Mouse (Mus musculus): Measurements from ENCODE around the gene Rab14. TPM values are rescaled to one million over a fixed set of nuclear protein-coding genes. Genes with fewer than 3 reads are reported as not detected.

Gene Rab14
- total RNA-seq, 1 experiment from 2014 or later, result 239 TPM

- no peak for DNase-seq
These were observed 46.9 kb downstream of the Rab14 start for GRCm38 (mm10) chr2:35153844-35154554.

GRCm38 (mm10) chr2:35153179-35153578 is 47.7 kb downstream of the Rab14 start:
- no peak for DNase-seq

GRCm38 (mm10) chr2:35151303-35151882 is 49.5 kb downstream of the Rab14 start:
- DNase-seq, result no peak

GRCm38 (mm10) chr2:35148806-35149205 is 52.1 kb downstream of the Rab14 start:
- DNase-seq, result no peak

GRCm38 (mm10) chr2:35141673-35142072 is 59.2 kb downstream of the Rab14 start:
- no peak for DNase-seq

- no peak for DNase-seq
These were observed 62.3 kb downstream of the Rab14 start for GRCm38 (mm10) chr2:35138576-35138975.

- no peak for DNase-seq
These were observed 67.0 kb downstream of the Rab14 start for GRCm38 (mm10) chr2:35133891-35134290.

- DNase-seq, result no peak
These were observed 68.3 kb downstream of the Rab14 start for GRCm38 (mm10) chr2:35132662-35133055.

- DNase-seq, result peak; percentile 92
These were observed 68.8 kb downstream of the Rab14 start for GRCm38 (mm10) chr2:35131991-35132661.

GRCm38 (mm10) chr2:35131491-35131890 is 69.4 kb downstream of the Rab14 start:
- no peak for DNase-seq

Other genes starting within 250 kb of the Rab14 start
- 1.9 and 3.0 TPM in 2 replicates for gene Traf1, start 239.3 kb downstream of the Rab14 start, total RNA-seq (2021)
- 3.1 TPM in 1 of 2 replicates, not detected in the other for gene Hc, start 139.7 kb downstream of the Rab14 start, total RNA-seq (2021)
- gene AI182371, start 99.6 kb downstream of the Rab14 start, total RNA-seq (2021), result 1.0 and 3.5 TPM in 2 replicates
- 26.8 and 28.4 TPM in 2 replicates for gene Cntrl, start 91.6 kb downstream of the Rab14 start, total RNA-seq (2021)
- gene Gsn, start 55.3 kb upstream of the Rab14 start, total RNA-seq (2021), result 181 and 185 TPM in 2 replicates
- gene Stom, start 135.9 kb upstream of the Rab14 start, total RNA-seq (2021), result 42.9 and 45.4 TPM in 2 replicates
- not detected in 2 replicates for gene 4930568D16Rik, start 166.6 kb upstream of the Rab14 start, total RNA-seq (2021)
- gene 4930402F06Rik, start 196.1 kb upstream of the Rab14 start, total RNA-seq (2021), result not detected in 2 replicates

All from adrenal gland, postnatal 25 days (tissue).